Mouse (Mus musculus) testis, adult 2 months (tissue): ENCODE results near the gene Ccdc148. TPM values are rescaled to one million over a fixed set of nuclear protein-coding genes. Genes with fewer than 3 reads are reported as not detected.

ENCODE experiments used
- H3K27ac ChIP-seq: fragments of 200-500 bp; 2 replicates; pipeline ENCODE4 v1.5.1; 2012; ENCODE audit warnings: low read depth, low read length; ENCODE audit not compliant: control insufficient read depth, insufficient read depth
- H3K27me3 ChIP-seq: fragments of 200-500 bp; 2 replicates; pipeline ENCODE4 v1.6.1; 2012; ENCODE audit warnings: mild to moderate bottlenecking, low read length, moderate library complexity; ENCODE audit not compliant: control insufficient read depth, insufficient read depth
- H3K36me3 ChIP-seq: fragments of 200-500 bp; 2 replicates; pipeline ENCODE4 v1.6.1; 2012; ENCODE audit warnings: mild to moderate bottlenecking, low read length; ENCODE audit not compliant: control insufficient read depth, insufficient read depth
- H3K4me1 ChIP-seq: fragments of 200-500 bp; 2 replicates; pipeline ENCODE4 v1.6.1; 2012; ENCODE audit warnings: low read length; ENCODE audit not compliant: control insufficient read depth, insufficient read depth
- H3K4me3 ChIP-seq: fragments of 200-500 bp; 2 replicates; pipeline ENCODE4 v1.5.1; 2012; ENCODE audit warnings: low read depth, mild to moderate bottlenecking, low read length, moderate library complexity, mixed read lengths; ENCODE audit not compliant: control insufficient read depth
- CTCF ChIP-seq: fragments of 200-500 bp; IDR thresholded peaks from 2 replicates; pipeline ENCODE4 v1.5.1; 2012; ENCODE audit warnings: low read depth, mild to moderate bottlenecking, inconsistent platforms, low read length, moderate library complexity; ENCODE audit not compliant: control insufficient read depth, insufficient read depth, insufficient replicate concordance
- POLR2A ChIP-seq: fragments of 200-500 bp; IDR thresholded peaks from 2 replicates; pipeline ENCODE4 v1.6.1; 2012; ENCODE audit warnings: low read depth, mild to moderate bottlenecking, inconsistent platforms, low read length, moderate library complexity; ENCODE audit not compliant: control insufficient read depth
- polyA plus RNA-seq: library from polyadenylated mRNA; depleted of rRNA; stranded (reverse); fragments of >200 nt; gene quantifications from 2 replicates; pipeline ENCODE4 v1.2.3, GENCODE M21; 2012

Gene Ccdc148
- polyA plus RNA-seq, 1 experiment, result 4.2 TPM

DNA sequence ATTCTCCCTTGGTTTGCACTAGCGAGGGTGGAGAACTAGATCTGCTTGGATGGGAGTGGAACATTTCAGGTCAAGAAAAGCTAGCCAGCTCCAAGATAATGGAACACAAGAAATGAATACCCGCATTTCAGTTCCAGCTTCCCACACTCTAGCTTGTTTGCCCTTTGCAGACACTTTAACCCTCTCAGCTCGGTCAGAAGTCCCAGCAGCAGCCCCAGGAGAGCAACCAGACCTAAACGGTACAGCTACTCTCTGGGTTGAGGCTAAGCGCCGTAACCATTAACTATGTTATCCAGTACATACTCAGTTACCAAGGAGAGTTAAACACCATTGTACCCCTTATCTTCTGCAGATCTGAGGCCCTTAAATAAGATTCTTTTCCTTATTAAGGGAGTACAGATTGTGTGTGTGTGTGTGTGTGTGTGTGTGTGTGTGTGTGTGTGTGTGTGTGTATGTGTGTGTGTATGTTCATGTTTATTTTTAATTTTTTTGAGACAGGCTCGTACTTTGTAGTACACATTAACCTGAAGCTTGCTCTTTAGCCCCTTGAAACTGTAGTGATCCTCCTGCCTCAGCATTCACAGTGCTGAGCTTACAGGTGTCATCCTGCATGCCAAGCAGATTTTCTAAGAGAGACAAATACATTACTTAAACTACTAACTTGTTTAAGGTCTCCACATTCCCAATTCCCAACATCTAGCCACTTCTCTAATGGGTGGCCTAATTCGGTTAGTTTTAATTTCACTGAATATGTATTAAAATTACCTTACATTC lies 153.7 kb downstream of the Ccdc148 start:
- H3K4me3 ChIP-seq, result no peak overlapping the region
- no peak overlapping the region for H3K27ac ChIP-seq
- no peaks in the 10 kb centered on the region for H3K36me3 ChIP-seq
- no peaks in the 10 kb centered on the region for H3K27me3 ChIP-seq
- TF ChIP-seq POLR2A (no peak), CTCF (no peak)
- no peaks in the 10 kb centered on the region for H3K4me1 ChIP-seq

DNA sequence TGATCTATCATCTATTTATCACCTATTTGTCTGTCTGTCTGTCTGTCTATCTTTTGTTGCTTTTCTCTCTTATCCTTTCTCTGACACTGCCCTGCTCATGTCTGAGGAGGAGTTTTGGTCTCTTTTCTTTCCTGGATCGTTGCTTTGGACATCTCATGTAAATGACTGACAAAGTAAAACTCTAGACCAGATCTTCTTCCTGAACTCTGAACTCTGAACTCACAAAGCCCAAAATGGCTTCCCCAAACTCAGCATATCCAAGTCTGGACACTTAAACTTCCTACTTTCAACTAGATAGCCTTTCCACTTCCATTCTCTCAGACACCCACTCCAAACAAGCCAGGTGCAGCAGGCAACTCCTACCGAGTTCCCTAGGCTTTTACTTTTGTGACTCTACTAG lies 163.3 kb downstream of the Ccdc148 start:
- no peak overlapping the region for H3K27ac ChIP-seq
- H3K27me3 ChIP-seq, result no peaks in the 10 kb centered on the region
- TF ChIP-seq CTCF (no peak), POLR2A (no peak)
- no peaks in the 10 kb centered on the region for H3K4me1 ChIP-seq
- H3K36me3 ChIP-seq, result no peaks in the 10 kb centered on the region
- H3K4me3 ChIP-seq, result no peak overlapping the region

DNA sequence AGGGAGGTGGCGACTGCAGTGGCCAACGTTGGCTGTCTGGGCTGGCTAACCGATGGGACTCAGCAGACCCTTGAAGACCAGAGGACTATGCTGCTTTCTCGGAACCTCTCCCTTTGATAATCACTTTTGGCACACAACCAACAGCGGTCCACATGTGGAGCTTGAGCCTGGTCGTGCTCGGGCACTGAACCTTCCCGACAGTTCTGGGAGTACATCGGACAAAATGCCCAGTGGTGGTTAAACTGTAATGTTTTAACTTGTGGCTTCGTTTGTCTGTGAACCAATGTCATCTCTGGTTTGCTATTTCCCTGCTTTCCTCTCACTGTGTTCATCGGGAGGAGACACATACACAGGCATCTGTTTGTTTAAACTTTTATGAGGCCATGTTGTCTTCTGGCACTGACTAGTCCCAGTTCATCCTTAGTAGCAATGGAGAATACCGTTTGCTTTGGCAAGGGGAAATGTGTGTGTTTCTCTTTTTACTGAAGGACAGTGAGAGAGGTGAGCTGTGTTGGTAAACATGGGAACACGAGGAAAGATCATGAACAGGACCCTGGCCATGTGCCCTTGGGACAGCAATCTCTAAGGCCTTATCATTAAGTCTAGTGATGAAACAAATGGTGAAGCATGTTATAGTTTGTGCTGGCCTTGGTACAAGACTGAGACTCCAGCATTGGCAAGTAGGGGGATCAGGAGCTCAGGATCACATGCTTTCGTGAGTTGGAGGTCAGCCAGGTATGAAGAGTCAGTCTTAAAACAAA lies 167.9 kb downstream of the Ccdc148 start:
- no peaks in the 10 kb centered on the region for H3K4me1 ChIP-seq
- no peak overlapping the region for H3K27ac ChIP-seq
- no peaks in the 10 kb centered on the region for H3K36me3 ChIP-seq
- no peak overlapping the region for H3K4me3 ChIP-seq
- H3K27me3 ChIP-seq, result no peaks in the 10 kb centered on the region
- TF ChIP-seq CTCF (no peak), POLR2A (no peak)

DNA sequence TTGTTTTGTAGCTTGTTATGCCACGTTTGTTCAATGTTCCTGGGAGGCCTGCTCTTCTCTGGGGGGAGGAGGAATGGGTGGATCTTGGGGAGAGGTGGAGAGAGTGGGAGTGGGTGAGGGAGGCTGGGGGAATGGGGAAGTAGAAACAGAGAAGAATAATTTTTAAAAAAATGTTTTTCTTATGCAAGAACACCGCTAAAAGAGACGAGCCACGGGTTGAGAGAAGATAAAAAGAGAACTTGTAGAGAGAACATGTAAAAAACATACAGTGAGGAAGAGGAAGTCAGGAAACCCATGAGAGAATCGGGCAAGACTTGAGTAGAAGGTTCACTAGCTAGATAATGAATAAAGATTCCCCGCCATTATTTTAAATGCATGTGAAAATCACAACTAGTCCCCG lies 182.4 kb downstream of the Ccdc148 start:
- H3K4me3 ChIP-seq, result no peak overlapping the region
- no peaks in the 10 kb centered on the region for H3K27me3 ChIP-seq
- H3K4me1 ChIP-seq, result no peaks in the 10 kb centered on the region
- no peak for TF ChIP-seq CTCF
- TF ChIP-seq POLR2A, result no peak
- H3K36me3 ChIP-seq, result no peaks in the 10 kb centered on the region
- no peak overlapping the region for H3K27ac ChIP-seq

DNA sequence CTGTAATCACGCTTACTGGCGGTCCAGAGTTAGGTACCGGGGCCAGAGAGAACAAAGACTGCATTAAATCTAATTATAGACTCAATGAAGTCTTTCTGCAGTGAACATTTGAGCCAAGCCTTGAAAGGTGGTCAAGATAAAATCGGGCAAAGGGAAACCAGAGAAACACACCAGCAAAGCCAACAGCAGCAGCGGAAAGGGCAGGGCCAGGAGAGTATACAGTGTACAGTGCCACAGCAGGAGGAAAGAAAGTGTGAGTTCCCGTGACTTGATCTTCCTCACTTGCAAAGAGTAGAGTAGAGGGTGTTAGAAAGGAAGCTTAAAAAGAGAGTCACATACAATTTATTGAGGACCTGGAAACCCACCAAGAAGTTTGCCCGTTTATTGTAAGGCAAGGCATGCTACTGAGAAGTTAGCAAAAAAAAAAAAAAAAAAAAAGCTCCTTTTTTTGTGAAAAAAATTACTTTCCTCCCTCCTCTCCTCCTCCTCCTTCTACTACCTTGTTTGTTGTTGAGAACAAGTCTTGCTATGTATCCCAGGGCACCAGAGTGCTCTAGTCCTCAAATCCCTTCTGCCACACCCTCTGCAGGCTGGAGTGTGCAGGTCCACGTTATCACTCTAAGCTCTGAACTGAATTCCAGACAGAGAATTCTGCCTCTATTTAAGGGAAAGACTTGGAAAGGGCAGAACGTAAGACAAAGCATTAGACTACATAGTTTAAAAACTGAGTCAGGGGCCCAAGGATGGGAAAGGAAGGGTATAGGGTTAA lies 188.8 kb downstream of the Ccdc148 start:
- Histone ChIP-seq H3K4me3 (no peak overlapping the region), H3K27ac (no peak overlapping the region), H3K36me3 (no peaks in the 10 kb centered on the region), H3K4me1 (no peaks in the 10 kb centered on the region), H3K27me3 (no peaks in the 10 kb centered on the region)
- TF ChIP-seq CTCF (no peak), POLR2A (no peak)

DNA sequence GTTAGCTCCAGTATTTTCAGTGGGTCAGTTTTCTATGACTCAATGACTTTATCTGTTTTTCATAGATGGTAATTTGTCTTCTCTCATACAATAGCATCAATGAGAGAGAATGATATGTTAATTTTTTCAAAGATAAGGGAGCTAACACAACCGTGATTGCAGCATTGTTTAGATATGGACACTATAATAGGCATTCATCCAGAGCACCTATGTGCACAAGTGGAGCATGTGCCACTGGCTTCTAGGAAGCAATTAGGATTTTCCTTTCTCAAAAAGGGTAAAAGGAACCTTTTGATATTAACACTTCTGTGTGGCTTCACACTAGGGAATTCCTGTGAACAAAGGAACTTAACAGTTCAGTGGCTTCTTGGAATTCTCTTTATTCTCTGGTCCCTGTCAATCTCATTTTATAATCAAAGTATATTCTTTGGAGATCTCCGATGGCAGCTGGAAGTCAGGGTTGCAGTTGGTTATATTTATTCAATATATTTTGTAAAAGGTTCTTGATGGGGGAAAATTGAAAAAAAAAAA lies 203.6 kb downstream of the Ccdc148 start:
- H3K27ac ChIP-seq, result no peak overlapping the region

DNA sequence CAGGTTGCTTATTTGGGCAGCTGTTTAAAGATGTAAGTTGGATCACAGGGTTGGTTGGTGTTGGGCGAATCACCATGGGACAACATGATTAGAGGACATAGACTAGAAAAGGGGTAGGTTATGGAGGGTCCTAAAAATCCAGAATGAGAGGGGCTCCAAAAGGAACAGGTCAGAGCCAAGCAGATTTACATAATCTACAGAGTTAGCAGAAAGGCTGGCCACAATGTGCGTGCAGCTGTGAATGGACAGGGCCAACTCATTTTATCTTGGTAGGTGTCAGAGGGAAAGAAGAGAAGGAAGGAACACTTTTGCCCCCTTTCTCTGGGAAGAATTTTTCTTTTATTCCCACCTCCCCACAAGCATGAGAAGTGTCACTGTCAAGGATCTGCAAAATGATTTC lies 204.1 kb downstream of the Ccdc148 start:
- no peak for TF ChIP-seq CTCF
- no peak for TF ChIP-seq POLR2A
- no peak overlapping the region for H3K4me3 ChIP-seq
- H3K27ac ChIP-seq, result no peak overlapping the region
- H3K36me3 ChIP-seq, result no peaks in the 10 kb centered on the region
- no peaks in the 10 kb centered on the region for H3K4me1 ChIP-seq
- no peaks in the 10 kb centered on the region for H3K27me3 ChIP-seq

More for the DNA sequence above, 203.6 kb downstream of the Ccdc148 start:
- Histone ChIP-seq H3K36me3 (no peaks in the 10 kb centered on the region), H3K27me3 (no peaks in the 10 kb centered on the region), H3K4me3 (no peak overlapping the region), H3K4me1 (no peaks in the 10 kb centered on the region)
- no peak for TF ChIP-seq CTCF
- no peak for TF ChIP-seq POLR2A
